Mouse (Mus musculus) kidney, postnatal 0 days (tissue): ENCODE measurements around the gene Nmt1. TPM values are rescaled to one million over a fixed set of nuclear protein-coding genes. Genes with fewer than 3 reads are reported as not detected.

Experiments
- ATAC-seq: fragments of 200-750 bp; cut with Nextera tagmentation; replicated peaks from 2 replicates; pipeline ENCODE4 v1.8.0; 2017; ENCODE audit warnings: low read depth, moderate number of reproducible peaks, moderate TSS enrichment, moderate library complexity; ENCODE audit not compliant: low FRiP score
- DNase-seq: peaks from one replicate; pipeline ENCODE4 v3.0.0-alpha.2; 2016; ENCODE audit warnings: low spot score
- H3K27ac ChIP-seq: fragments of 300-500 bp; sonication (generic); 2 replicates; pipeline ENCODE4 v1.5.1; 2014; ENCODE audit warnings: mild to moderate bottlenecking
- H3K27me3 ChIP-seq: fragments of 300-500 bp; sonication (generic); 2 replicates; pipeline ENCODE4 v1.6.1; 2014; ENCODE audit warnings: low read length, mixed read lengths; ENCODE audit not compliant: insufficient read depth
- H3K36me3 ChIP-seq: fragments of 300-500 bp; sonication (generic); 2 replicates; pipeline ENCODE4 v1.6.1; 2014; ENCODE audit warnings: low read length, mixed read lengths; ENCODE audit not compliant: insufficient read depth
- H3K4me1 ChIP-seq: fragments of 300-500 bp; sonication (generic); replicated peaks from 2 replicates; pipeline ENCODE4 v1.6.1; 2014; ENCODE audit warnings: antibody characterized with exemption, low read length, mixed read lengths; ENCODE audit not compliant: insufficient read depth
- H3K4me2 ChIP-seq: fragments of 300-500 bp; sonication (generic); 2 replicates; pipeline ENCODE4 v1.6.1; 2014; ENCODE audit warnings: mild to moderate bottlenecking, low read length, moderate library complexity, mixed read lengths
- H3K4me3 ChIP-seq: fragments of 300-500 bp; sonication (generic); replicated peaks from 2 replicates; pipeline ENCODE4 v1.5.1; 2014; ENCODE audit warnings: low read depth, low read length
- H3K9ac ChIP-seq: fragments of 300-500 bp; sonication (generic); 2 replicates; pipeline ENCODE4 v1.6.1; 2014; ENCODE audit warnings: low read depth, low read length
- H3K9me3 ChIP-seq: fragments of 300-500 bp; sonication (generic); replicated peaks from 2 replicates; pipeline ENCODE4 v1.6.1; 2016; ENCODE audit warnings: low read length, inconsistent platforms, mixed read lengths
- CTCF ChIP-seq: IDR thresholded peaks from 2 replicates; pipeline ENCODE4 v1.5.1; 2016; ENCODE audit warnings: antibody characterized with exemption, low read depth, mild to moderate bottlenecking, moderate library complexity
- WGBS: fragments of 180-500 bp; shearing (Covaris S2); extraction: QIAGEN DNeasy Blood & Tissue Kit; methylation state at CpG from one replicate; pipeline ENCODE4 v1.1.7; 2014; 5-methylcytosine and 5-hydroxymethylcytosine counted together
- polyA plus RNA-seq: library from polyadenylated mRNA; unstranded; fragments of >200 nt; fragmentation: Nextera tagmentation; extraction: Ambion mirVana; gene quantifications from 2 replicates; pipeline ENCODE4 v1.2.1, GENCODE M21; 2015

Gene Nmt1
- polyA plus RNA-seq, 1 experiment from 2014 or later = 60.3 TPM

DNA sequence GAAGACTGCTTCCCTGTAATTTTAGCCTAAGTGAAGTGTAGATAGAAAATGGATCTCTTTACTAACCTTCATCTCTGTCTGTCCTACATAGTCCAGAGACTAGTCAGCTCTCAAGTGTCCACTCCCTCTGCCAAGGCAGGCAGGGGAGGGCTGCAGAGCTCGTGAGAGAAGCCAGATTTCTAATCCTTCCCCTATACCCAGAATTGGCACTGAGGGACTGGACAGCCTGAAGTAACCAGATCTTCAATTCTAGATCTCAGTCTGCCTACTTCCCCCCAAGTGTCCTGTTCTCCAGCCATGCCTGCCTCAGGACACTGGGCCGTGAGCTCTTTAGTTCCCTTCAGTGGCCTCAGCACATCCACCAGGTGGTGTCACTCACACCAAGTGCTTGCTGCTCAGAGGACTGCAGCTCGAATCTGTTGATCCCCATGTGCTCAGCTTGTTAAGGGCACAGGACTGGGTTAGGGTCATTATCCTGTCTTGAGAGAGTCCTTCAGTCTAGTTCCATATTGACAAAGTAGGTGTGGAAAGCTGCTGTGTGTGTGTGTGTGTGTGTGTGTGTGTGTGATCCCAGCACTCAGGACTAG, 30.6 kb downstream of the Nmt1 start:
- no peak overlapping the region for H3K27ac ChIP-seq
- no peaks in the 10 kb centered on the region for H3K4me1 ChIP-seq
- H3K27me3 ChIP-seq = no peaks in the 10 kb centered on the region
- no peak overlapping the region for H3K4me2 ChIP-seq
- ATAC-seq (no peak), DNase-seq (no peak)
- H3K9ac ChIP-seq = no peak overlapping the region
- peak; percentile 5; the same call in 1 of the 2 replicates for TF ChIP-seq CTCF
- H3K4me3 ChIP-seq = no peak overlapping the region
- 55% methylated on average over 3 of the region's 3 CpGs for WGBS
- H3K36me3 ChIP-seq = peaks cover 63% of the 10 kb centered on the region
- H3K9me3 ChIP-seq = no peaks in the 10 kb centered on the region

DNA sequence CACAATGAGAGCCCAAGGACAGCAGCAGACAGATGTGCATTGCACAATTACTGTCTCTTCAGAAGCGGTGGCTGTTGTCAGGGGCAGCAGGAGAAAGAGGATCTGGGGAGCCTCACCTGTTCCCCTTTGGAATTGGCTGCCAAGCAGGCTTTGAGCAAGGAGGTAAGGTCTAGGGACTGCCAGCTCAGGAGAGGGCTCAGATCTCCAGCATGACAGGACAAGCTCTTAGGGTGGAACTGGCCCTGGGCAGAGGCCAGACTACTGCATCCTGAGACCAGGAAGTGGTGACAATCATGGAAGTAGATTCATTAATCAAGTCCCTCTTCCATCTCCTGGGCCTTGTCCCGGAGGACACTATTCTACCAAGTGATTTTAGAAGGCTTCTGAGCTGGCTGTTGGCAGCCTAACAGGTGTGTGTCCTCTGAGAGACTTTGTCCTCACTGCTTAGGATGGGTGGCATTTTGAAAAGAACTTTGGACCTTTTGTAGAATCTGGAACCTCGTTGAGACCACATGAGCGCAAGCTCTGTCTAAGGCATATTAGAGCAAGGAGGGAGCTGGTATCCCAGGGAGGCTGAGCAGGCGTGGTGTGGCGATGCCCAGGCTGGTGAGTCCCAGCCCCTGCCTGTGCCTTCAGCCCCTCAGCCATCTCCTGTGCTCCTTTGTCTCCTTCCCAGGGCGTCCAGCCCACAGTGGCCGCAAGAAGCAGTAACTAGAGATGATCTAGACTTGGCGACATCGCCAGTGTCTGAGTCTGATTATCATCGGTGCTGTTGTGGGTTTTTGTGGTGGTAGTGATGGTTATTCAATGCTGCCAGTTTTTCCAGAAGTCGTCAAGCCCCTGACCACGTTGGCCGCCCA, 38.4 kb downstream of the Nmt1 start:
- no peaks in the 10 kb centered on the region for H3K4me1 ChIP-seq
- TF ChIP-seq CTCF = no peak
- no peak overlapping the region for H3K27ac ChIP-seq
- 90% methylated on average over 14 of the region's 14 CpGs for WGBS
- no peak overlapping the region for H3K4me2 ChIP-seq
- no peak overlapping the region for H3K9ac ChIP-seq
- no peaks in the 10 kb centered on the region for H3K27me3 ChIP-seq
- no peak for DNase-seq
- no peaks in the 10 kb centered on the region for H3K9me3 ChIP-seq
- no peak overlapping the region for H3K4me3 ChIP-seq
- H3K36me3 ChIP-seq = peaks cover 80% of the 10 kb centered on the region
- ATAC-seq = no peak

DNA sequence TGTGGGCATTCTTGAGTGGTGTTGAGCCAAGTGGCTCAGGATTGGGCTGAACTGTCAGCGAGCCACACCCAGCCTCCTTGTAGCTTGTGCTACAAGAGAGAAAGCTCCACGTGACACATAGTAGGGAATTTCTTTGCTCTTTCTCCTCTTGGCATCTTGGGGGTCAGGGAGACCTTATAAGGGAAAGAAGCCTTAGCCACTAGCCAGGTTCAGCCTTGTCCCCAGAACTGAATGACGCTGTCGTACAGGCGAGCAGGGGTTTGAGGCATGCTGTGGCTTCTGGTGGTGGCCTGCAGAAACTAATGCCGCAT, 39.0 kb downstream of the Nmt1 start:
- WGBS = 94% methylated on average over 6 of the region's 6 CpGs
- no peaks in the 10 kb centered on the region for H3K9me3 ChIP-seq
- no peak overlapping the region for H3K9ac ChIP-seq
- no peak overlapping the region for H3K4me2 ChIP-seq
- ATAC-seq (no peak), DNase-seq (no peak)
- TF ChIP-seq CTCF = no peak
- H3K27me3 ChIP-seq = no peaks in the 10 kb centered on the region
- no peaks in the 10 kb centered on the region for H3K4me1 ChIP-seq
- H3K4me3 ChIP-seq = no peak overlapping the region
- H3K36me3 ChIP-seq = peaks cover 76% of the 10 kb centered on the region
- H3K27ac ChIP-seq = no peak overlapping the region

DNA sequence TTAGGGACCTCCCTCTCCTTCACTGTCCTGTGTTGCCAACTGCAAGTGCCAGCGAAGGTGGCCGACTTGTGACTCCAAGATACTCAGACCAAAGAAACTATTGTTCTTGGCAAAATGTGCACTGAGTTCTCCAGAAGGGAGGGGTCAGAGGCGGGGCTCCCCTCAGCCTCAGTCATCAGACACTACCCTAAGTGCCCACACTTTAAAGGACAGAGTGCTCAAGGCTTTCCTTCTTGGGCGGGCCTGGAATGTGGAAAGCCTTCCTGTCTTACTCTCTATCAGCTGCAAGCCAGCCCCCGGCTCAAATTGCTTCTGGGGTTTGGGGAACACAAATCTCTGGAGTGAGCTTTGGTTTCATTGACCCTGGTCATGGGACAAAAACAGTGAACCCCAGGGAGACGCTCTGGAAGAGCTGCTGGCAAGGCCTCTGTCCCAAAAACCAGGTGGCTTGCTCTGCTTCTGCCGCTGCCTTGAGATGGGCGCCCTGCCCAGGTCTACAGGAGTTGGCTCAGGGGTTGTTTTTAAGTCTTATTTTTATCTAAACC, 39.5 kb downstream of the Nmt1 start:
- no peak for DNase-seq
- 55% methylated on average over 8 of the region's 8 CpGs for WGBS

DNA sequence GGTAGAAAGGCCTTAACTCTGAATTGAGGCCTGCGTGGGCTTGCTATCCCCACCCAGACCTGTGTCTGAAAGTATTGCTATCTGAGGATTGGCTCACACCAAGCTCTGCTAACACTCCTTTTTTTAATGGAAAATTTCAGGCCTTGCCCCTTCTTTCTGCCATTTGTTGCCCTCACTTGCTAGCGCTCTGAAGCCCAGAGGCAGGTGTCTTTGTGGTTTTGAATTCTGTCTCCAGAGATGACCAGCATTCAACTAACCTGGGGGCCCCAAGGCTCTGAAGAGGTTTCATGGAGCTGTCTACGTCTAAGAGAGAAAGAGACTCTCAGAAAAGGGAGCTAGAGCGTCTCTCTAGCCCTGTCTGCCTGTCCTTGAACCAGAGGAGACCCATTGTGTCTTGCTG, 40.3 kb downstream of the Nmt1 start:
- no peak for TF ChIP-seq CTCF
- Histone ChIP-seq H3K9ac (no peak overlapping the region), H3K36me3 (peaks cover 70% of the 10 kb centered on the region), H3K4me1 (no peaks in the 10 kb centered on the region), H3K4me3 (no peak overlapping the region), H3K27ac (no peak overlapping the region), H3K4me2 (no peak overlapping the region), H3K9me3 (no peaks in the 10 kb centered on the region), H3K27me3 (no peaks in the 10 kb centered on the region)
- 96% methylated on average over 4 of the region's 4 CpGs for WGBS
- DNase-seq (no peak), ATAC-seq (no peak)

More for the DNA sequence above, 39.5 kb downstream of the Nmt1 start:
- TF ChIP-seq CTCF = no peak
- Histone ChIP-seq H3K9ac (no peak overlapping the region), H3K36me3 (peaks cover 75% of the 10 kb centered on the region), H3K4me3 (no peak overlapping the region), H3K4me2 (no peak overlapping the region), H3K27ac (no peak overlapping the region), H3K27me3 (no peaks in the 10 kb centered on the region), H3K9me3 (no peaks in the 10 kb centered on the region), H3K4me1 (no peaks in the 10 kb centered on the region)
- ATAC-seq = no peak

DNA sequence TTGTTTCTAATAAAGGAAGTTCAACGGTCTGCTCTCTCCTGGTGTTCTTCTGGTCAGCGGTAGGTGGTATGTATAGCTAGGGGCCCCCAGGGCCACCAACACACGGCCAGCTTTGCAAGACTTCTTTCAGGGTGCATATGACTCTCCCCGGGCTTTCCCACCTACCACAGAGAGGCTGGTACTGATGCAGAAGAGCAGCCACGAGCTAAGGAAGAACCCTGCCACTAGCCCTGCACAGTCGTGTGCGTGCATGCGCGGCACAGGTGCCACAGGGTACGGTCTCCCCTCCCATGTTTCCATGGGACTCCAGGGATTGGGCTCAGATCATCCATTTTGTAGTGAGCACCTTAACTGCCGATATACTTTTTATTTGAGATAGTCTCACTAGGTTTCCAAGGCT, 40.9 kb downstream of the Nmt1 start:
- Histone ChIP-seq H3K9me3 (no peaks in the 10 kb centered on the region), H3K27ac (no peak overlapping the region), H3K36me3 (peaks cover 64% of the 10 kb centered on the region), H3K4me2 (no peak overlapping the region), H3K27me3 (no peaks in the 10 kb centered on the region), H3K4me1 (no peaks in the 10 kb centered on the region), H3K9ac (no peak overlapping the region), H3K4me3 (no peak overlapping the region)
- ATAC-seq = no peak
- TF ChIP-seq CTCF = no peak
- no peak for DNase-seq
- WGBS = 90% methylated on average over 11 of the region's 11 CpGs
